Mouse (Mus musculus) brown adipose tissue, adult 24 weeks (tissue): ENCODE measurements around the gene Plekha5. TPM values are rescaled to one million over a fixed set of nuclear protein-coding genes. Genes with fewer than 3 reads are reported as not detected.
"Not testable (repeated sequence)": the region's sequence is repeated elsewhere in the genome, so short reads cannot be mapped to it uniquely, and the experiment has no call there.

Experiments used
- H3K27ac ChIP-seq: fragments of 200-500 bp; replicated peaks from 2 replicates; pipeline ENCODE4 v1.5.1; 2012; ENCODE audit warnings: low read depth, mild to moderate bottlenecking, low read length
- H3K4me1 ChIP-seq: fragments of 200-500 bp; 2 replicates; pipeline ENCODE4 v1.6.1; 2012; ENCODE audit warnings: low read length, mixed read lengths; ENCODE audit not compliant: control insufficient read depth, insufficient read depth, insufficient read length
- H3K4me3 ChIP-seq: fragments of 200-500 bp; 2 replicates; pipeline ENCODE4 v1.5.1; 2012; ENCODE audit warnings: low read depth, mild to moderate bottlenecking, low read length, moderate library complexity; ENCODE audit not compliant: insufficient read depth
- polyA plus RNA-seq: library from polyadenylated mRNA; stranded (reverse); fragments of >200 nt; gene quantifications from 2 replicates; pipeline ENCODE4 v1.2.4, GENCODE M21; 2012; ENCODE audit not compliant: missing spikeins, insufficient read depth, insufficient read length

The Plekha5 gene
- polyA plus RNA-seq, 1 experiment, result 9.9 TPM

DNA sequence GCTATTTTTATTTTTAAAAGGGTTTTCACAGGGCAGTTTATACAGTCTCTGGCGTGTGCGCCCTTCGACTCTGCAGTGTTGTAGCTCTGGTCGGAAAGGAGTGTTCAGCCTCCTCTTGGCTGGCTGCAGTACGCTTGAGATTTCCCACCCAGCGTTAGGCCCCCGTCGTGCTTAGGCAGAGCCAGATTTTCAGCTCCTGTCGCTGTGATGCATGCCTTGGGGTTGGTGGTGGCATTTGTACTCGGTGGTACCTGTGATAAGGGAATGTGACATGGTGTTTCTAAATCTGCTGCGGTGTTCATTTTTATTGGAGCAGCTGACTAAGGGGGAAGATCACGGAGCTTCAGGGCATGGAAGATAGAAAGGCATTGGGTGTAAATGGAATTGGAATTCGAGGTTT is 95.2 kb downstream of the Plekha5 start:
- Histone ChIP-seq H3K4me1 (peaks cover 7% of the 10 kb centered on the region), H3K4me3 (no peak overlapping the region), H3K27ac (no peak overlapping the region)

DNA sequence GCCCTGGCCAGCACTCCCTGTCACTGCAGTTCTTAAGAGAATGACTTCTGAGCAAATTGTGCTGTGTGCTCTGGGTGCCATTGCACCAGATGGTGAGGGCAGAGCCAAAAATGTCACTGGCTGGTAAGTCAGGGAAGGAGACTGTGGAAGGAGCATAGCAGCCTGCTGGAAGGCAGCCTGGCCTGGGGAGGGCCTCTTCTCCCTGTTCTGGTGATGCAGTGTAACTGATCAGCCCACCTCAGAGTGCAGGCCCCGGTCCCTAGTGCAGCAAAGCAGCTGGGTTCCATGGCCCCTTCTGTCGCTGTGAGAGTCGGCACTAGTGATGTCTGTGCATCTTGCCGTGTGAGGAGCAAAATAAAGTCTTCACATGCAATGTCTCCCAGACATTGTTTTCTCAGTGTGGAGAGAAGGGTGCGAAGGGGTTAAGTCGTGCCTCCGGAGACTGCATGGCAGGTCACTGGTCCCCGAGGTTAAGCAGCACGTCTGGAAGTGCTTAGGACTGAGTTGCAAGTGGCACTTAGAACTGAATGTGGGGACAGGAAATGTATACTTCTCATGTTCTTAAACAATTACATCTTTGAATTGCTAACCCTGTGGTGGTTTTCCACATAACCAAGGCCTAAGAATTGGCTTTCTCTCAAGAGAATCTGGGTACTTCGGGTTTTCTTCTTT is 95.8 kb downstream of the Plekha5 start:
- Histone ChIP-seq H3K4me3 (no peak overlapping the region), H3K4me1 (peaks cover 7% of the 10 kb centered on the region), H3K27ac (no peak overlapping the region)

DNA sequence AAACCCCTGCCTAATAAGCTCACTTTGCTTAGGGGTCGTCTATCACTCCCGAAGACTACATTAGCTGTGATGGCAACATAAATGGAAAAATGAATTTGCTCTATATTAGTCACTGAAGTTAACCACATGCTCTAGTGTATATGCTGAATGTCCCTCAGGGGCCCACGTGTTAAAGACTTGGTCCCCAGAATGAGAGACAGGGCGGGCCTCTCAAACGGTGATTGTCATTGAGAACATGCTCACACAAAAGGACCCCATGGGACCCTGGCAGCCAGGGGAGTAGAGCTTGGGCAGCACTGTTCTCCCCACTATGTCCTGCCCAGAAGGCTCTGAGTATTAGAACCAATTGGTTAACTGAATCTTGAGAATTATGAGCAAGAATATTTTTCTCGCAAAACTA is 97.1 kb downstream of the Plekha5 start:
- Histone ChIP-seq H3K27ac (no peak overlapping the region), H3K4me1 (peaks cover 5% of the 10 kb centered on the region; the same call in 1 of the 2 replicates), H3K4me3 (no peak overlapping the region)

DNA sequence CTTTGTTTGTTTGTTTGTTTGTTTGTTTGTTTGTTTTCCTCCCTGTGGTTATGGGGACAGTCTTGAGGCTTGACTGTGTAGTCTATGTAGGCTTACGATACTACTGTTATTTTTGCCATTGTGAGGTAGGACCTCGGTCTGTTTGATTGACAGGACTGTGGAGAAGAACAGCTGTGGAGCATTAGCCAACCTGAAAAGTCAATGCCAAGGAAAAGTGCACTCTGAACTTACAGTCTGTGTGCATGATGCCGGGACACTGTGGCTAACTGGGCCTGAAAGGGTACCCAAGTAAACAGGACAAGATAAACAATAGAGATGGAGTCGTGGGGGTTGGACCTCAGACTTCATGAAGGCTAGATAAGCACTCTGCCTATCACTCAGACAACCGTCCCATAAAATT is 98.0 kb downstream of the Plekha5 start:
- Histone ChIP-seq H3K27ac (no peak overlapping the region), H3K4me3 (no peak overlapping the region), H3K4me1 (peaks cover 5% of the 10 kb centered on the region; the same call in 1 of the 2 replicates)

DNA sequence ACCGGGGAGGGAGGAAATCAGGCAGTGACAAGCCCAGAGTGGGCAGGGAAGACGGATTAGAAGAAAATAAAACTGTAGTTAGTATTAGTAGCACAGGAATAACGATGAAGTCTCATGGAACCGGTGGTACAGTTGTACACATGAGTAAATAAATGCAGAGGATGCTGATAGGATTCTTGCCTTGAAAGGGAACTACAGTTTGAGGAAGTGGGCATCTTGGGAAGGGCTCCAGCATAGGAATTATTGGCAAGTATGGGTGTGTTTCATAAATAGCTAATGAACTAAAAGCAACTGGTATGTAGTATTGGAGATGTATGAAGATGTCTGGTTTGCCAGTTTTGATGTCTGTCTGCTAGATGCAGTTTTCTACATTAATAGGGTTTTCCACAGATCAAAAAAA is 99.7 kb downstream of the Plekha5 start:
- Histone ChIP-seq H3K4me3 (no peak overlapping the region), H3K27ac (no peak overlapping the region), H3K4me1 (peaks cover 5% of the 10 kb centered on the region; the same call in 1 of the 2 replicates)

DNA sequence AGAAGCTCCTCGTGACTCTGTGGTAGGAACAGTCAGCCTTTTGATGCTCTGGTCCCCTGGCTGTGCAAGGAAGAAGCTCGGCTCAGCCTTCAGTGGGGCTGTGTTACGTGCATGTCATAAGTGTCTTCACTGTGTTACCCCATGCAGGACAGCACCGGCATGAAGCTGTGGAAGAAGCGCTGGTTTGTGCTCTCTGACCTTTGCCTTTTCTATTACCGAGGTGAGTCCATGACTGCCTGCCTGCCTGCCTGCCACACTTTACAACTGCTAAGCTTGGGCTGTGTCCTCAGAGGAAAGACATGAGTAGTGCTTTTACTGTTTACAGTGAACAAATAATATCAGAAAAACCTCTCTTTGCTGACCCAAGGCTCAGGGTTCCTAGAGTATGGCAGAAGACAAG is 104.6 kb downstream of the Plekha5 start:
- Histone ChIP-seq H3K4me1 (no peaks in the 10 kb centered on the region), H3K4me3 (no peak overlapping the region)

DNA sequence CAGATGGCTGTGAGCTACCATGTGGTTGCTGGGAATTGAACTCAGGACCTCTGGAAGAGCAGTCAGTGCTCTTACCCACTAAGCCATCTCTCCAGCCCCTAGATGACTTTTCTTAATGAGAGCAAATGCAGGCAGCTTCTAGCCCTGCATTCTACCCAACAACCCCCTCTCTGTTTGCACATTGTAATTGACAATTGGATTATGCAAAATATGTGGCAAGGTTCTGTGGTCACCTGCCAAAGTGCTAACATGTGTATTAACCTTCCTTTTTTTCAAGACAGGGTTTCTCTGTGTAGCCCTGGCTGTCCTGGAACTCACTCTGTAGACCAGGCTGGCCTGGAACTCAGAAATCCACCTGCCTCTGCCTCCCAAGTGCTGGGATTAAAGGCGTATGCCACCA is 109.0 kb downstream of the Plekha5 start:
- H3K4me1 ChIP-seq, H3K4me3 ChIP-seq, H3K27ac ChIP-seq: not testable (repeated sequence)

More for the DNA sequence above, 104.6 kb downstream of the Plekha5 start:
- H3K27ac ChIP-seq, result no peak overlapping the region

DNA sequence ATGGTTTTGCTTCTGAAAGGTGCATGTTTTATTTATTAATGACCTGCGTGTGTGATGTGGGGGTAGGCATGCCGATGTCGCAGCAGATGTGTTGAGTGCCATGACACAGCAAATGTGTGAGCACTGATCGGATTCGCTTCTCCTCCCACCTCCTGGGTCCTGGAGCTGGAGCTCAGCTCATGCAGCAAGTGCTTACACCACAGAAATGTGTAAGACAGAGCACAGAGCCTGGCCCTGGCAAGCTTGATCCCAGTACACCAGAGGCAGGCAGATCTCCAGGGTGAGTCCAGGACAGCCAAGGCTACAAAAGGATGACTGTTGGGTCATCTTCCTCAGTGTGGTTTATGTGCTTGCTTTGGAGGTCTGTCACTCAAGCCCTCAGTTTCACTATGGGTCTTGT is 109.8 kb downstream of the Plekha5 start:
- H3K27ac ChIP-seq, result no peak overlapping the region
- H3K4me3 ChIP-seq, result no peak overlapping the region
- H3K4me1 ChIP-seq, result no peaks in the 10 kb centered on the region

DNA sequence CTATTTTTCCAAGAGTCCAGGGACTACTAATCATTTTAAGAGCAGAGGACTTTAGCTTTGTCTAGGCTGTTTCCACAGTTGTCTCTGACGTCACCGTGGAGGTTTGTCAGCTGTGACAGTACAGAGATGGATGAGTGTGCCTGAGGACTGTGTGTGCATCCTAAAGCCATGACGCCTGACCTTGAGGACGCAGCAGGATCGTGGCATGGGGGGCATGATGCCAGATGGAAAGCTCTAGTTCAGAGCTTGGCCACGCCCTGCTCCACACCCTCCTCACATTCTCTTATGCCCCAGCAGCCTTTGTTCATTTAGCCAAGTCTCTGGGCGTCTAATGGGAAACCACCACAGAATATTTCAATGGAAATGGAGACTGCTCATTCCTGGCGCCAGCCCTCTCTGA is 111.7 kb downstream of the Plekha5 start:
- Histone ChIP-seq H3K4me3 (no peak overlapping the region), H3K27ac (no peak overlapping the region), H3K4me1 (no peaks in the 10 kb centered on the region)

DNA sequence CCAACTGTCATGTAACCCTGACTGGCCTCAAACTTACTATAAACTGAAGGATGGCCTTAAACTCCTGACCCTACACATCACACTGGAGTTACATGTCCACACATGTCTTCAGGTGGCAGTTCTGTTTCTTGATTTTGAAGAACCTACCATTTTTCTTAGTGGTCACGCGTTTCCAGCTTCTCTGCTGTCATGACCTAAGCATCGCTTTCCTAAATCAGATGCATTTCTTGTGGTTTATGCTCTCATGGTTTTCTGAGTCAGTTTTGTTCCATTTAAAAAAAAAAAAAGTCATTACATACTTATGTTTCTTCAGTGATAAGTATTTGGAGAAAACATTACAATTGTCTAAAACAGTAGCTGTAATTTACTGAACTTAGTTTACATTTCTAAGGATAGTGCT is 118.1 kb downstream of the Plekha5 start:
- Histone ChIP-seq H3K4me3 (no peak overlapping the region), H3K27ac (no peak overlapping the region), H3K4me1 (peaks cover 6% of the 10 kb centered on the region)

DNA sequence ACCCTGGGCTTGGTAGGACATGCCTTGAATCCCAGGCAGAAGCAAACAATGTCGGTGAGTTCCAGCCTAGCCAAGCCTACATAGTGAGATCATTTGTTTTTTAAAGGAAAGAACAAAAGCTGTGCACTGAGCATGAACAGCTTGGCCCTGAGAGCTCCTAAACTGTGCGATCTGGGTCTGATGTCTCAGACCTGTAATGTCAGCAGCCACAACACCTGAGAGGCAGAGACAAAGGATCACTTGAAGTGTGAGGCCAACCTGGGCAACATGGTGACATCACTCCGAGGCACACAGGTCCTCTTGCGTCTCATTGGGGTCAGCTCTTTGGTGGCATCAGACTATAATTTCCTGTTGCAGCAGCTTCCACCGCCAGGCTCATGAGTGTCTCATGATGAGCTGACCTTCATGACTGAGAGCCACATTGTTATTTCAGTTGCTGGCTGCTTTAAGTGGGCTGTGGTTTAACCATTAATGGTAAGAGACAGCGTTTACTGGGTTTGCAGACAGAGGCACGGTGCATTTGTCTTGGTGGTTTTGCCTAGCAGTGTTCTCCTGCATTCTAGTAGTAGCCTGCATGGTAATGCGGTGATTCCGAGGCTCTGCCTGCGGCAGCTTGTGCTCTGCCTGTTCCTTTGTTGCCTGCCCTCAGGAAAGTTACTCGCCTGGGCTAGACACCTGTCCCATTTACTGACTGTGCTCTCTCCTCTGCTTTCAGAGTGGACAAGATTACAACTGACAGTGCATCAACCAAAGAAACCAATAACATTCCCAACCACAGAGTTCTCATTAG is 119.3 kb downstream of the Plekha5 start:
- H3K4me1 ChIP-seq, result peaks cover 10% of the 10 kb centered on the region
- H3K4me3 ChIP-seq, result no peak overlapping the region
- no peak overlapping the region for H3K27ac ChIP-seq

DNA sequence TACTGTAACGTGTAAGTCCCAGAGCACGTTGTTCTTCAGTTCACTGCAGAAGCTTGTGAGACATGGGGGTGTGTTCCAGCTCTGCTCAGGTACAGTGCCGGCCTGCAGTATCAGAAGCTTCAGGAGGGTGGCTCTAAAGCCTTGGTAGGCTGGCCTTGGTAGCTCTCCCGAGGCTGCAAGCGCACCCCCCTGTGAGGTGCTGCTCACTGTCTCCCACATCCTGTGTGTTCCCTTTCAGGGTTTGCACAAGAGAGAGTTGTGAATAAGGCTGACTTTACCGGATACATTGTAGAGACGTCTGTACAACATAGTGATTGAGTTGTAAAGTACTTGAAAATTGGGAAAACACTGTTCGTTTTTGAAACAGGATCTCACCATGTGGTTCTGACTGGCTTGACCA is 122.2 kb downstream of the Plekha5 start:
- no peak overlapping the region for H3K27ac ChIP-seq

DNA sequence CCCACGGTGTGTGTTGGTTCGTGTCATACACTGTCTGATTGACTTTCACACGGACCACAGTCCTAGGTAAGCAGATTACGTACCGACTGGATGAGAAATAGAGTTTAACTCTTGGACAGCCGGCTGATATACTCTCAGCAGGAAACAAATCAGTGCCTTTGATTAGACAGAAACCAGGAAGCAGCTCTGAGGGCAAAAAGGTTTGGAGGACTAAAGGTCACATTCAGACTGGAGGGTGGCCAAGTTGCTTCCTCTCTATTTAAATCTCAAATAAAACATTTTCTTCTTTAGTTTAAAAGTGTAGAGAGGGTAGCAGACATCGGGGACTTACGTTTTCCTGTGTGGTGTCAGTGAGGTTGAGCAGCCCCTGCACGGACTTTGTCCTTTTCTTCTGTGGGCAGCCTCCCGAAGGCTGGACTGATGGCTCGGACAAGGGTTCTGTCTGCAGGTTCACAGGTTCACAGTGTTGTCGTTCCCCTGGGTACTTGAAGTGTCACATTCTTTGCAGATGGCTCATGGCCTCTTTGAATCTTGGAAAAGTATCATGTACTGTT is 122.9 kb downstream of the Plekha5 start:
- Histone ChIP-seq H3K4me1 (peaks cover 10% of the 10 kb centered on the region), H3K4me3 (no peak overlapping the region; the same call in 1 of the 2 replicates), H3K27ac (no peak overlapping the region)

More for the DNA sequence above, 122.2 kb downstream of the Plekha5 start:
- peaks cover 10% of the 10 kb centered on the region for H3K4me1 ChIP-seq
- H3K4me3 ChIP-seq, result no peak overlapping the region

DNA sequence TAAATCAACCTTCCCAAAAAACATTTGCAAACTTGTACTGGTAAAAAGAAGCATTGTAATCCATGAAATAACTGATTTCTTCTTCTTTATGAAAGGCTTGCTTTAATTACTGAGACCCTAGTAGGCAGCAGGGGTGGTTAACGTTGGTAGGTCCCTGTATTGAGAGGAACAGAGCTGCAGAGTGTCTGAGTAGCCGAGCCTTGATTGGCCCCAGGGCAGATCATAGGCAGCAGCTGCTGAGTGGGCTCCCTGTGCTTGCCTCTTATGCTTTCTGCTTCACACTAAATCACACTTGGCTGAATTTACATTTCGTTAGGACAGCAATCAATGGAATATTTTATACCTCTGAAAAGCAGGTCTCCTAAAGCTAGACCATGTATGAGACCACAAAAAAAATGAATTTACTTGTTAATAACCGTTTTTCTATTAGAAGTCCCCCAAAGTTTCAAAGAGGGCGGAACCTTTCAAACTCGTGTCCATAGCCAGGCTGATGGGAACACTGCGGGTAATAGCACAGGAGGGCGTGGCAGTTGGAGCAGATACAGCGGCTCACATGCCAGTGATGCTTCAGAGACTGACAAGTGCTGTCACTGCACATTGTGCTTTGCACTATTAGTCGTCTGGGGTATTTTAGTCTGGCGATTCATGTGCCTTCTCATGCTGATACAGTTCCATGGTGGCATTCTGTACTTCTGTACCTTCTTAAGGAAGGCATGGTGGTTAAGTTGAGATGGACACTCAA is 123.5 kb downstream of the Plekha5 start:
- H3K4me1 ChIP-seq, result peaks cover 10% of the 10 kb centered on the region
- H3K27ac ChIP-seq, result no peak overlapping the region
- H3K4me3 ChIP-seq, result no peak overlapping the region

DNA sequence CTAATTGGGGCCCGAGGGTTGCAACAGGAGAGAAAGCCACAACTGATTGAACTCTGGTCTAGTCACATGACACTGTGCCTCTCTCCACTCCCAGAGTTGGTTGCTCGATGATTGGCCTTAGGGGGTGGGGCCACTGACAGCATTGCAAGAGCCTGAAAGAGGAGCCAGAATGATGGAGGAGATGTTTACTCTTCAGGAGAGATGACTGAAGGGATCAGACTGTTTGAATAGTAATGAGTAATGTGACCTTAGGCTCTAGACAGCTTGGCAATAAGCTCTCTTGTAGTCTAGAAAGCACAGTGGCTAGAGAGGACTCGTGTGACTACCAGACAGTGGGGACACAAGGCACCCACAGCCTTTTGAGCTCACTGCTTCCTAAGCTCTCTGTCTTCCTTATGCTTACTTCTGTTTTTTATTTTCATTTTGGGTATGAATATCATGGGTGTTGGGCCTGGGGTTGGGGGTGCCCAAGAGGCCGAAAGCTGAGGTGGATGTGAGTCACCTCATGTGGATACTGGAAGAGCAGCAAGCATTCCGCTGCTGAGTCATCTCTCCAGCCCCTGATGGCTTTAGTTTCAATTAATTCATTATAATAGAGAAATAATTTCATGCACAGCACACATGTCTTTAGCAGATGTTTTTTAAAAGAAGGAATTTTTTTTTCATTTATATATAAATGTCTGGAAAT is 124.4 kb downstream of the Plekha5 start:
- H3K27ac ChIP-seq, result no peak overlapping the region
- no peak overlapping the region for H3K4me3 ChIP-seq
- H3K4me1 ChIP-seq, result peaks cover 10% of the 10 kb centered on the region
